Mouse (Mus musculus) adrenal gland, adult 8-10 months (tissue): ENCODE results near the gene Gm13023. TPM values are rescaled to one million over a fixed set of nuclear protein-coding genes. Genes with fewer than 3 reads are reported as not detected.
"Not testable (repeated sequence)": the region's sequence is repeated elsewhere in the genome, so short reads cannot be mapped to it uniquely, and the experiment has no call there.

Source experiments
- DNase-seq: peaks from one replicate; pipeline ENCODE4 v3.0.0; 2022
- total RNA-seq, 4 experiments: library from RNA; stranded (reverse); gene quantifications; 2 replicates each; pipeline ENCODE4 v1.2.4; 2022

Gm13023 gene
- not detected for total RNA-seq

DNA sequence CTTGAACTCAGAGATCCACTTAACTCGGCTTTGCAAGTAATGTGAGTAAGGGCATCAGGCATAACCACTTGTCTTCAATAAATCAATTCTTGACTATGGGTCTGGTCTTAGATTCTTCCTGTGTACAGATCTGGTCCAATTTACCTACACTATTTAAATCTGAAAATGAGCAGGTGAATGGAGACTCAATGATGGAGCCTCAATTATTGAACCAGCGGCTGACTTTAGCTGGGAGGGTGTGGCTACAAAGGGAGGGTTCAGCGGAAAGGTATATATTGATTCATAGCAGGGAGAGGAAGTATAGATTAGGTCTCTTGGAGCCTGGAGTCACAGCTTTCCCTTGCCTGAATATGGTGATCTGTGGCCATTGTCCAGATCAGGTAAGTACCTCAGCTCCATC, at the start of gene Gm13023:
Gene Gm13023, plus strand, starts transcription at position 301 of the 400 bp plus-strand sequence.
- not testable (repeated sequence) for DNase-seq

DNA sequence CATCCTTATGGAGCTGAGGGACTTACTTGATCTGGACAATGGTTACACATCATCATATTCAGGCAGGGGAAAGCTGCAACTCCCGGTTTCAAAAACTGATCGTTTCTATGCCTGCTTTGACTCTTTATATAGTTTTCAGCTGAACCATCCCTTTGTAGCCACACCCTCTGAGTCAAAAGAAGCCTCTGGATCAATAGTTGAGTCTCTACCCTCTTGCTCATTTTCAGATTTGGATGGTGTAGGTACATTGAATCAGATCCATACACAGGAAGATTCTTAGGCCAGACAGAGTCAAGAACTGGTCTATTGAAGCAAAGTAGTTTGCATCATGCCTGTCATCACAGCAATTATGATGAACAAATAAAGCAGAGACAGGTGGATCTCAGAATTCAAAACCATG, 26.8 kb downstream of the Gm13023 start, which contains the start of gene Gm13084:
Gene Gm13084, minus strand, starts transcription at position 101 of the 400 bp plus-strand sequence.
- DNase-seq = no peak

Other genes starting within 250 kb of the Gm13023 start
- gene BC080695, start 237.7 kb upstream of the Gm13023 start, total RNA-seq = not detected
- gene Gm13057, start 237.6 kb upstream of the Gm13023 start, total RNA-seq = not detected
- not detected for gene Gm13083, start 174.3 kb upstream of the Gm13023 start, total RNA-seq
- gene Gm13088, start 132.1 kb upstream of the Gm13023 start, total RNA-seq = not detected
- gene Gm13089, start 86.6 kb upstream of the Gm13023 start, total RNA-seq = not detected
- not detected for gene Gm13078, start 69.9 kb upstream of the Gm13023 start, total RNA-seq
- not detected for gene Gm13084, start 26.7 kb downstream of the Gm13023 start, total RNA-seq
- not detected for gene Gm13103, start 57.1 kb downstream of the Gm13023 start, total RNA-seq
- gene Pramef6, start 111.0 kb downstream of the Gm13023 start, total RNA-seq = not detected
- gene Pramef25, start 161.7 kb downstream of the Gm13023 start, total RNA-seq = not detected
- gene Gm13101, start 177.6 kb downstream of the Gm13023 start, total RNA-seq = not detected
- not detected for gene Pramef17, start 205.0 kb downstream of the Gm13023 start, total RNA-seq